Mouse (Mus musculus): Measurements from ENCODE around the gene Tsc2. TPM values are rescaled to one million over a fixed set of nuclear protein-coding genes. Genes with fewer than 3 reads are reported as not detected.

Tsc2 gene
- total RNA-seq, 2 experiments from 2014 or later, result 82.9 to 87.9 TPM

DNA sequence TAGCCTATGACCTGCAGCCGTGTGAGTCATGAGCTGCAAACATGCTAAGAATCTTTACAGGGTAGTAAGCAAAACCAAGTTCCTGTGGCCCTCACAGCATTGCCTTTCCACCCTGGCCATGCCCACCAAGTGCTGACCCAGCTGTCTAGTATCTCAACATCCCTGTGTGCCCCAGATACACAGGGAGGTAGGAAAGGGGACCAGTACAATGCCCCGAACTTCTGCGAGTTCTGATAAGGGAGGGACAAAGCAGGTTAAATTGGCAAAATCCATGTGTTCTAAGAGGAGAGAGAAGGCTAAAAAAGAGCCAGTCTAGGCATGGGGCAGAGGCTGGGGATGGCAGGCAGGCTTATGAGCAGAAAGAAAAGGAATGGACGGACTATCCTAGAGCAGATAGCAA lies 24.1 kb downstream of the Tsc2 start:
- no peak for DNase-seq

DNA sequence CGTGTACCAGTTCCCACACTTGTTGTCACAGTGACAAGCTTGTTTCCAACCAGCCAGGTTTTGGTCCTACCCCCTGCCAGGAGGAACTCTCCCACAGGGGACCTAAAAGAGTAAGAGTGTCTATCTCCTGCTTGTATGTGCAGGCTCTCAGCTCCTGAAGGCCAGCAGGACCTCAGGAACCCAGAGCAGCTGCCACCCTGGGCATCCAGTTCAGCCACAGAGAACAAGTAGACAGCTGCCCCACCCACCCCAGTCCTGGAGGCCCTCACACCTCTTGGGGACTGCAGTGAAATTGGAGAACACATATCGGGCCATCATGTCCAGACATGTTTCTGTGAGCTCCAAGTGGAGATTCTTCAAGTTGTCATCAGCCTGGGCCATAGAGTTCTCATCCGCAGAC lies 27.9 kb downstream of the Tsc2 start:
- no peak for DNase-seq

DNA sequence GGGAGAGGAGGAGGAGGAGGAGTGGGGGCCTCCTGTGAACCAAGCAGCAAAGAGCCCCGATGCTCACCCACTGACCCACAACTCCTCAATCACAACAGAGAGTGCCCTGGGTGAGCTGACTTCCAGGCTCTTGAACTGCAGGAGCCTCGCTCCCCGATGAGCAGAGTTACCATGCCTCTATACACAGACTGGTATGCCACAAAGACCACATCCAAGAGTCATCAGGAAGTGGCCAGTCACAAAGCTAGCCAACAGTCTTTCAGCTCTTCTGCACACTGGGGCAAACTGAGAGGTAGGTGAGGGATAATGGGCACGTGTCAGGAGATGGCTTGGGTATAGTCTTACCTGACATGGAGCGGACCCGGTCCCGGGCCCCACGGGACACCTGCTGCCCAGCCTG lies 28.5 kb downstream of the Tsc2 start:
- no peak for DNase-seq

DNA sequence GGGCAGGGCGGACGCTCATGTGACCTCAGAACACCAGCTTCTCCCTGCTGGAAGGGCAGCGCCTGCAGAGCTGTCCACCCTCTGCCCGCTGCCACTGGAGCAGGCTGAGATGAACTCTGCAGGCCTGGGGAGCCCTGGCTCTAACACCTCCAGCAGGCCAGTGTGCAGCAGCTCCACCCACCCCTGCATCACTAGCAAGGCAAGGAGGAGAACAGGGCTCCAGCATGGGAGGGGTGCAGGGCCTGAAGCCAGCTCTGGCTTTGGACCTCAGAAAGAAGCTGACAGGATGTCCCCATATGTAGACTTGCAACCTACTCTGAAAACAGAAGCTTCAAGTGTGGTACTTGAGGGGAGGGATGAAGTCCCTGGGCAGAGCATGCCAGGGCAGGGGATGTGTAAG lies 31.9 kb downstream of the Tsc2 start:
- no peak for DNase-seq

DNA sequence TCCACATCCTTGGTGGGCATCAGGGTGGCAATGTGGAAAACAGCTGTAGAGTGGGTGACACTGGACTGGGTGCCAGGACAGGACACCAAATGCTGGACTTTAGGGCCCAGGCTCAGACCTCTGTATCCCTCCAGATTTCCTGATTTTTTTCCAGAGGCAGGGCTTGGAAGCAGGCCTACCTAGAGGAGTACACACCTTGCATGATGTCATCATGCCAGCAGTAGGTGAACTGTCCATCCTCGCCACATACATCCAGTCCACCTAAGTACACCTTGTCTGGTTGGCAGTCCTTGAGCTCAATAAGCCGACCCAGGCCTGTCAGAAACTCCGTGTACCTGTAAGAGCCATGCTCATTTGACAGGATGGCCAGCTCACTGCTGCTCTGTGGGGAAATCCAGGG lies 34.4 kb downstream of the Tsc2 start:
- no peak for DNase-seq

DNA sequence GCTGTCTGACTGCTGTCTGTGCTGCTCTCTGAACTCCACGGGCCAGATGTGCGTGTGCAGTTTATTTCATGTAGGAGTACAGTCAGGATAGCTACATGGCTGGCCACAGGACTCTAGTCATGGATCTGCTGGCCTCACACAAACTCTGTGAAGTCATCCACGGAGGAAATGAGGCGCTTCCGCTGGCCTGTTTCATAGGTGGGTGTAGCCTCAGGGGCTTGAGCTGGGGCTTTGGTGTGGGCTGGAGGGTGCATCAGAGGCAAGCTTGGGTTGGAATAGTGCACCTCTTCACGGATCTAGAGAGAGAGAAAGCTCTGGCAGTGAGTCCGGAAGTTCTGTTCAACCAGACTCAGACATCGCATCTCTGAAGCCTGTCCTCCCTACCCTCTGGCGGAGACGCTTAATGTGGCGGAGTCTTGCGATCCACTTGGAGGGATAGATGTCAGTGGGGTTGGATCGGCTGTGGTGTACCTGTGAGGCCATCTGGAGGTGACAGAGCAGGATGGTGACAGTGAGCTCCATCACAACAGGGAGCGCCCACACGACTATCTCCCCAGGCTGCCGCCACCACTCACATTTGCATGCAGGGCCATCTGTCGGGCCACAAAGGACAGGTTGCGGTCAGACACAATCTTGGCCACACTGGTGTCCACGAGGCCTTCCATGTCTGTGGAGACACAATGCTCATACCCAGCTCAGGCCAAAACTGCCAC lies 35.8 kb downstream of the Tsc2 start:
- DNase-seq, result no peak

DNA sequence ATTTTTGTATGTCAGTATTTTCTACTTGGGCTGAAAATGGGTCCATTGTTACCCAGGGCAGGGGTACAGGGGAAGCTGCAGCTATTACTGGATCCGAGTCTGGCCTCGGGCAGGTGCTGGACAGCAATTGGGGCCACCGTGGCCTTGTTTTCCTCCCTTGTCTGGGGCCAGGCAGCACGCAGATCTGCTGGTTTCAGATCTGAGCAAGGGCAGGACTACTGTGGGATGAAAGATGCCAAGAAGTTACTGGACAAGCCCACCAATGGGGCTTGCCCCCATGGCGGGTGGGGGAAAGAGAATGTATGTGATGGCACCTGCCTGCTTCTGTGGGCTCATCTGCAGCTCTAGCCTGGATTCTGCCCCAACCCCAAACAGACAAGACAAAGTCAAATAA lies 36.4 kb downstream of the Tsc2 start:
- DNase-seq, result no peak

DNA sequence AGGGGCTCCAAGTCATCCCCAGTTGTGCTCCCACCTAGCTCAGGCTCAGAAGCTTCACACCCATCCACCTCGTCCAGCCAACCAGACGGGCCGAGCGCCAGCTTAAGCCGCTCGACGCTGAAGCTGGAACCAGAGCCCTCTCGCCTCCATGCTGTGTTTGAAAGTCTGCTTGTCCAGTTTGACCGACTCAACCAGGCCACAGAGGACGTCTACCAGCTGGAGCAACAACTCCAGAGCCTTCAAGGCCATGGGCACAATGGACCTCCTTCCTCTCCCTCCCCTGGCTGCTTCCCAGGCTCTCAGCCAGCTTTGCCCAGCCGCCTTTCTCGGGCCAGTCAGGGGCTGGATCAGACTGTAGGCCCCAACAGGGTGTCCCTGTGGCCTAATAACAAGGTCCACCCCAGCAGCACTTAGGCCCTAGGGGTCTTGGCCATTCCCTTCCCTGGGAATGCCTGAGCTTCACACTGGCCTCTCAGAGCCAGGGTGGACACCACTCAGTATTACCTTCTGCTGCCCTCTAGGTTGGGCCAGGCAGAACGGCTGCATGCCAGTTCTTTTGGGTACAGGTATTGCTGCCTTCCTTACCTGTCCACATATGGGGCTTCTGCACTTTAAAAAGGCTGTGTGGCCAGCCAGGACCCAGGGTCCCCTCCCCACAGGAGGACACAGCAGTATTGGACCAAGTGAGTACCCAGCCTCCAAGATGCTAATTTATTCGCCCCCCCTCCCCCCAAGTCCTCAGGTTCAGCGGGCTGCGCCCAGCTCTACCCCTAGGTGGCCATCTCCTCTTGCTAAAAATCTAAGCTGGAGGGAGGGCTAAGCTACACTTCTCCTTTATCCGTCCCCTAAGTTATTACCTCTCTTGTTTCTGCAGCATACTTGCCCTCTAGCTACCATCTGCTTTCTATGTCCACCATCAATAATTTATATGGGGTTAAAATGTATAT lies 37.0 kb downstream of the Tsc2 start:
- DNase-seq, result no peak

DNA sequence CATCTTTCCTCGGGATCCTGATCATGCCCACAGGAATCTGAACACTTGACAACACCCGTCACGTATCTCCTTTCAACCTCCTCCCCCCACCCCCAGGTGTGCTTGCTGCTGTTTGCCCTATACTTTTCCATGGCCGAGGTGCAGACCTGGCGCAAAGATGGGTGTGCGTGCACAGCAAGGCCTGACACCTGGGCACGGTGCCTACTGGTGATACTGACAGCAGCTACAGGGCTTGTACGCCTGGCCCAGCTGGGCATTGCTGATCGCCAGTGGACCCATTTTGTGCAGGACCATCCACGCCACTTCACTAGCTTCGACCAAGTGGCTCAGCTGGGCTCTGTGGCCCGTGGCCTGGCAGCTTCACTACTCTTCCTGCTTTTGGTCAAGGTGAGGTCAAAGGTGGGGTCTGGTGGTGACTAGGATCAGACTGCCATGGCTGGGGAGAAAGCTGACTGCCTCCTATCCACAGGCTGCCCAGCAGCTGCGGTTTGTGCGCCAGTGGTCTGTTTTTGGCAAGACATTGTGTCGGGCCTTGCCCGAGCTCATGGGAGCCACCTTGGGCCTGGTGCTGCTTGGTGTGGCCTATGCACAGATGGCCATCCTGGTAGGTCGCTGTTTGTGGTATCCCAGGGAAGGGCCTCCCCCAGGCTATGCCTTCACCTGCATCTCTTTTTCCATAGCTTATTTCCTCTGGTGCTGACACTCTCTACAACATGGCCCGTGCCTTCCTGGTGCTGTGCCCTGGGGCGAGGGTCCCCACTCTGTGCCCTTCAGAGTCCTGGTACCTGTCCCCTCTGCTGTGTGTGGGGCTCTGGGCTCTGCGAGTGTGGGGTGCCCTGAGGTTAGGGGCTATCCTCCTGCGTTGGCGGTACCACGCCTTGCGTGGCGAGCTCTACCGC lies 38.2 kb downstream of the Tsc2 start:
- no peak for DNase-seq

DNA sequence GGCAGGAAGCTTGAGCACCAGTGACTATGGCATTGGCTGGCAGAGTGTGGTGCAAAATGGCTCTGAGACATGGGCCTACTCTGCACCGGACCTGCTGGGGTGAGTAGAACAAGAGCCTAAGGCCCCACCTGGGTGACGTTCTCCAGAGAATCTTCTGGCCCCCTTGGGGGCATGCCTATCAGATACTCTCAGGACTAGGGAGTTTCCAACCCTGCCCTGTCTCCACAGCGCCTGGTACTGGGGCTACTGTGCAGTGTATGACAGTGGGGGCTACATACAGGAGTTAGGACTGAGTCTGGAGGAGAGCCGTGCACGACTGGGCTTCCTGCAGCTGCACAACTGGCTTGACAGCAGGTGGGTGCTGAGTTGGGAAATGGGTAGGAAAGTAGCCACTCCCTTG lies 39.2 kb downstream of the Tsc2 start:
- no peak for DNase-seq

DNA sequence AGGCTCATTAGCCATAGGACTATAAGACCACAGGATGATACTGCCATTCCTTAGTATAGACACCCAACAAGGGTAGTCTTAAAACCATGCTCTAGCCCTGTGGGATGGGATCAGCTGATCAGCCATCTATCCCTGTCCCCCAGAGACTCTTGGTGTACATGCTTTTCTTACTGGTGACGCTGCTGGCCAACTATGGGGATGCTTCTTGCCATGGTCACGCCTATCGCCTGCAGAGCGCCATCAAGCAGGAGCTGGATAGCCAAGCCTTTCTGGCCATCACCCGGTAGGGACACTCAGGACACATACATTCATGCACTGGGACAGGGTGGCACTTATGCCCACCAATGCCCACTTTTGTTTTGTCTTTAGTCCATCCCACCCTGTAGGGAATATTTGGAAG lies 40.7 kb downstream of the Tsc2 start:
- DNase-seq, result no peak

DNA sequence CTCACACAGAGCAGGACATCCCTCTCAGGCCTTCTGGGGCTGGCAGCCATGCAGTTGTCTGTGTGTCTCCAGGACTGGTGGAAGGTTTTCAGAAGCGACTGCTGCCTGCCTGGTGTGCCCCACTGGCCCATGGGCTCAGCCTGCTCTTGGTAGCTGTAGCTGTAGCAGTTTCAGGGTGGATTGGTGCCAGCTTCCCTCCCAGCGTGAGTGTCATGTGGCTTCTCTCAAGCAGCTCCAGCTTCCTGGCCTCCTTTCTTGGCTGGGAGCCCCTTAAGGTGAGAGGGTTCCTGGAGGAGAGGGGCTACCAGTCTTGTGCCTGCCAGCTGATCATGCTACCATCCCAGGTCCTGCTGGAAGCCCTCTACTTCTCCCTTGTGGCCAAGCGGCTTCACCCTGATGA lies 41.5 kb downstream of the Tsc2 start:
- DNase-seq, result peak; percentile 57

DNA sequence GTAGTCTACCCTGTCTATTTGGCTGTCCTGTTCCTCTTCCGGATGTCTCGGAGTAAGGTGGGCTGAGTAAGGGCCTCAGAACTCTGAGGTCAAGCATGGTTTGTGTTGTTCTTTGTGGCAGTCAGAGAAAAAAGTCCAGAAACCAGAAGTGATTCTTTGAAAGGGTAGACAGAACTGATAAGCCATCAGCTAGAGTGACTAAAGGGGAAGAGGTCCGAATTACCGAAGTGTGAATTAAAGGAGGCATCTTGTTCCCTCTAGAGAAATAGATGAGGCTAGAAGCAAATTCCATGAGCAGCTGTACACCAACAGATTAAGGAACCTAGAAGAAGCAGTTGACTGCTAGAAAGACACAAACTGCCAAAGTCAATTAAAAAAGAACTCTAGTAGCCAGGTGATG lies 45.9 kb downstream of the Tsc2 start:
- DNase-seq, result no peak

DNA sequence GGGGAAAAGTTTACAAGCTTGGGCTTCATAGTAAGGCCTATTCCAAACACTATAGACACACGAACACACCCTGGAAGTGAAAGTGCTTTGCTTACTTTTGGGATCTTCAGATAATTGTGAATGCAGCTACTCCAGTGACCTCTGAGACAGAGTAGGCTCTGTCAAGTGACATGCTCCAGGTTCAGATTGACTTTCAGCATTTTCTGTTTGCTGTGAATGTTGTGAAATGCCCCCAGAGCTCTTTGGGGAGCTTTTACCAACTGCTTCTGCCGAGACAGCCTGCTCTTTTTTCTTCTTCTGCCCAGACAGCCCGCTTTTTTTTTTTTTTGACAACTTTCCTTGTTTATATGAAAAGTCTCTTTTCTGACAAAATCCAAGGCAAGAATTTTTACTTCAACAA lies 47.9 kb downstream of the Tsc2 start:
- no peak for DNase-seq

DNA sequence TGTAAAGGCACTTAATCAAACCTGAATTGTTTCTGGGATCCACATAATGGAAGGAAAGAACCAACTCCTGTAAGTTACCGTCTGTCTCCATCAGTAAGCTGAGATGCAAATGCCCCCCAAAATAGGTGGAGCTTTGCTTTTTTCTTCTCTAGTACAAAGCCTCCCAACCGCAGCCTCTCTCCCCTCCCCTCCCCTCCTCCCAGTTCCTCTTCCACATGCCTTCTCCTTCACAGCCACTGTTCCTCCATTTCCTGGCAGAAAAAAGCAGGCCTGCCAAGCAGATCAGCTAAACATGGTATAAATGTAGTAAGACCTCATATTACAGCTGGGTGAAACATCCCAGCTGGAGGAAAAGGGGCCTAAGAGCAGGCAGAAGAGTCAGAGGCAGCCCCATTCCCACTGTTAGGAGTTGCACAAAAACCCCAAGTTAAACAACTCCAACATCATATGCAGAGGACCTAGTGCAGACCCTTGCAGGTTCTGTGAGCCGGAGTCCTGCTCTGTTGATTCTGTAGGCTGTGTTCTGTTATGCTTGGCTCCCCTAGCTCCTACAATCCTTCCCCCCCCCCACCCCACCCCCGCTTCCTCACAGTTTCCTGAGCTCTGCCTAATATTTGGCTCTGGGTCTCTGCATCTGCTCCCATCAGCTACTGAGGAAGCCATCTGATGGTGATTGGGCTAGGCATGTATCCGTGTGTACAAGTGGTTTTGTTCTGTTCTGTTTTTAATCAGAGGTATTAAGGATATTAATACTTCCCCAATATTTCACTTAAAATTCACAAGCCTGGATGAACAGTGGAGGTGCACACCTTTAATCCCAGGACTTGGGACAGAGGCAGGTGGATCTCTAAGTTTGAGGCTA lies 48.6 kb downstream of the Tsc2 start:
- DNase-seq, result no peak

DNA sequence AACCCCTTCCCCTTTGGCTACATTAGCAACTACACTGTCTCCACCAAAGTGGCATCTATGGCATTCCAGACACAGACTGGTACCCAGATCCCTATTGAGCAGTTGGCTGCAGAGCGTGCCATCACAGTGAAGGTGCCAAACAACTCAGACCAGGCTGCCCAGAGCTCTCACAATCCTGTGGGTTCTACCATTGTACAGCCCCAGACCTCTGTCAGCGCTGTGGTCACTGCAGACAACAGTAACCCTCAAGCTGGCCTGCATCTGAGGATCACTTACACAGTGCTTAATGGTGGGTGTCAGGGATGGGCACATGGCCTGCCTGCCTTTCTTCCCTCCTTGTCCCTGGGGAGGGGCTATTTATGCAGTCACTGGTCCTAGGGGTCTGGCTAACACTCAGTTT lies 52.1 kb downstream of the Tsc2 start:
- no peak for DNase-seq

DNA sequence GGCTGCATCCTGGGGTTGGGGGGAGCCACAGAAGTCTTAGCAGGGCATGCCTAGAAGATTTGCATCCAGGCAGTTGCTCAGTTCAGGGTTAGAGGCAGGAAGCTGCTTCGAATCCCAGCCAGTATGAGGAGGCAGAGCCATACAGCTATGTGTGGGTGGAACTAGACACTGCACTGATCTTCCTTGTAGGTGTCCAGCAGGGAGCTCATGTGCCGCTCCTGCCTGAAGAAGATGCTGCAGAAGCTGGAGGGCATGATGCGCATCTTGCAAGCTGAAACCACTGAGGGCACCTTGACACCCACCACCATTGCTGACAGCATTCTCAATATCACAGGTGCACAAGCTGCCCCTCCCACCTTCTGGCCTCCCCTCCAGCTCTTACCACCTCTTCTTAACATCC lies 52.9 kb downstream of the Tsc2 start:
- no peak for DNase-seq

DNA sequence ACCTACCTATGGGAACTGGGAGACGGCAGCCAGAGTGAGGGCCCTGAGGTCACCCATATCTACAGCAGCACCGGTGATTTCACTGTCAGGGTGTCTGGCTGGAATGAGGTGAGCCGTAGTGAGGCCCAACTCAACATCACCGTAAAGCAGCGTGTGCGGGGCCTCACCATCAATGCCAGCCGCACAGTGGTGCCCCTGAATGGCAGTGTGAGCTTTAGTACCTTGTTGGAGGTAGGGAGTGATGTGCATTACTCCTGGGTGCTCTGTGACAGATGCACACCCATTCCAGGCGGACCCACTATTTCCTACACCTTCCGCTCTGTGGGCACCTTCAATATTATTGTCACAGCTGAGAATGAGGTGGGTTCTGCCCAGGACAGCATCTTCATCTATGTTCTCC lies 58.6 kb downstream of the Tsc2 start:
- DNase-seq, result no peak

DNA sequence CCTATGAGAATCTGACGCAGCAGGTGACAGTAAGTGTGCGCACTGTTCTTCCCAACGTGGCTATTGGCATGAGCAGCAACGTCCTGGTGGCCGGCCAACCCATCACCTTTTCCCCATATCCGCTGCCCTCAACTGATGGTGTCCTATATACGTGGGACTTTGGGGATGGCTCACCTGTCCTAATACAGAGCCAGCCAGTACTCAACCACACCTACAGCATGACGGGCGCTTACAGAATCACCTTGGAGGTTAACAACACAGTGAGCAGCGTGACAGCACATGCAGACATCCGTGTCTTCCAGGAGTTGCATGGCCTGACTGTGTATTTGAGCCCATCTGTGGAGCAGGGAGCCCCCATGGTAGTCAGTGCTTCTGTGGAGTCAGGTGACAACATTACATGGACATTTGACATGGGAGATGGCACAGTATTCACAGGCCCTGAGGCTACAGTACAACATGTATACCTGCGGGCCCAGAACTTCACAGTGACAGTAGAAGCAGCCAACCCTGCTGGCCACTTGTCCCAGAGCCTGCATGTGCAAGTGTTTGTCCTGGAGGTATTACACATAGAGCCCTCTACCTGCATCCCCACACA lies 59.7 kb downstream of the Tsc2 start:
- DNase-seq, result no peak

DNA sequence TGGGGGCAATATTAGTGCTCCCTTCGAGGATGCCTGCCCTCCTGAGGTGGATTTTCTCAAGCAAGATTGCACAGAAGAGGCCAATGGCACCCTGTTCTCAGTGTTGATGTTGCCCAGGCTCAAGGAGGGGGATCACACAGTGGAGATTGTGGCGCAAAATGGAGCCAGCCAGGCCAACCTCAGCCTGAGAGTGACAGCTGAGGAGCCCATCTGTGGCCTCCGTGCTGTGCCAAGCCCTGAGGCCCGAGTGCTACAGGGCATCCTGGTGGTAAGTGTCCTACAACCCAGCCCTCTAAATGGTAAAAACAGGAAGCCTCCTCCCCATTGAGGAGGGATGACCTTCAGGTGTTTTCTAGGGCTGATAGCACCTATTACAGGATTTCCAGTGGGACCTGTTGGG lies 62.6 kb downstream of the Tsc2 start:
- DNase-seq, result no peak

DNA sequence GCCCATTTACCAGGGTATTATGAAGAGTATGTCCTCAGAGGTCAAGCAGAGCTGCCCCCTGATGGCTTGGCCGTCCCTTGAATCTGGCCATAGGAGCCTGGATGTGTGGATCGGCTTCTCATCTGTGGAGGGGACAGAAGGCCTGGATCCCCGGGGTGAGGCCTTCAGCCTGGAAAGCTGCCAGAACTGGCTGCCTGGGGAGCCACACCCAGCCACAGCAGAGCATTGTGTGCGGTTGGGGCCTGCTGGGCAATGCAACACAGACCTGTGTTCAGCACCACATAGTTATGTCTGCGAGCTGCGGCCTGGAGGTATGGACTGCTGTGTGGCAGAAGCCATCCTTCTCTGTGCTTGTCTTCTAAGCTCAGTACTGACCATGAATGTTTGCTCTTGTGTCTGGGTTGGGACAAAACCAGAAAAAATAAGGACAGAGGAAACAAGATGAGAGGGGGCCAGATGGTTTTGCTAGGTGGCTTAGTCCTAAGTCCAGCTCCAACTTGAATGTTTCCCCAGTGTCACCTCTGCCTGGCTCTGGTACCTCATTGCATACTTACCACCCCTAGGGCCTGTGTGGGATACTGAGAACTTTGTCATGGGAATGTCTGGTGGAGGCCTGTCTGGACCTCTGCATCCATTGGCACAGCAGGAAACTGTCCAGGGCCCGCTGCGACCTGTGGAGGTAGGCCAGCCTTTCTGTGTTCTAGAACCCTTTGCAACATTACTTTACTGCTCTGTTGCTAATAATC lies 65.2 kb downstream of the Tsc2 start:
- DNase-seq, result peak; percentile 64

Measured in heart, postnatal 4 days (tissue).